Mouse (Mus musculus) CH12.LX (cell line): ENCODE measurements around the gene Dtnbp1. TPM values are rescaled to one million over a fixed set of nuclear protein-coding genes. Genes with fewer than 3 reads are reported as not detected.

Experiments used
- DNase-seq: peaks from one replicate; pipeline ENCODE4 v3.0.0-alpha.2; 2013; ENCODE audit errors: extremely low read depth
- H3K27ac ChIP-seq: 2 replicates; pipeline ENCODE4 v1.5.1; 2012; ENCODE audit warnings: low read depth, mild to moderate bottlenecking, control low read depth, moderate library complexity; ENCODE audit not compliant: insufficient read depth
- H3K27me3 ChIP-seq: replicated peaks from 2 replicates; pipeline ENCODE3; 2012; ENCODE audit warnings: inconsistent platforms
- H3K36me3 ChIP-seq, 2 experiments: replicated peaks in 1 of 2; 2 replicates each; pipeline versions ENCODE3 to v1.6.1; 2012; ENCODE audit warnings: inconsistent platforms in 1 of 2, low read length in 1 of 2, mild to moderate bottlenecking in 1 of 2, mixed read lengths in 1 of 2, moderate library complexity in 1 of 2; ENCODE audit not compliant: control insufficient read depth in 1 of 2, insufficient read depth in 1 of 2
- H3K4me1 ChIP-seq, 2 experiments: 2 replicates each; pipeline ENCODE4 v1.6.1; 2012; ENCODE audit warnings: inconsistent platforms in 1 of 2, moderate library complexity in 1 of 2; ENCODE audit not compliant: insufficient read depth in 2 of 2, control insufficient read depth in 1 of 2
- H3K4me2 ChIP-seq: 2 replicates; pipeline ENCODE4 v1.6.1; 2012; ENCODE audit warnings: low read depth, mild to moderate bottlenecking, control low read depth; ENCODE audit not compliant: poor library complexity, insufficient read depth, severe bottlenecking
- H3K4me3 ChIP-seq, 3 experiments: fragments of 150-350 bp in 1 of 3; sonication (generic) in 1 of 3; replicated peaks in 1 of 3; 2 replicates each; pipeline versions ENCODE3 to v1.5.1; 2011 to 2012; ENCODE audit warnings: low read depth in 2 of 3, low read length in 2 of 3, mild to moderate bottlenecking in 2 of 3, moderate library complexity in 2 of 3, control low read depth in 1 of 3, improper control_type of control experiment in 1 of 3, inconsistent platforms in 1 of 3, mixed read lengths in 1 of 3; ENCODE audit not compliant: poor library complexity in 1 of 3
- H3K79me2 ChIP-seq: replicated peaks from 2 replicates; pipeline ENCODE4 v1.6.1; 2012; ENCODE audit warnings: mild to moderate bottlenecking, moderate library complexity; ENCODE audit not compliant: control insufficient read depth, poor library complexity, insufficient read depth, severe bottlenecking; ENCODE audit errors: extremely low read depth
- H3K9ac ChIP-seq: 2 replicates; pipeline ENCODE4 v1.6.1; 2012; ENCODE audit warnings: low read depth, mild to moderate bottlenecking, control low read depth, moderate library complexity; ENCODE audit not compliant: insufficient read depth
- H3K9me3 ChIP-seq: replicated peaks from 2 replicates; pipeline ENCODE3; 2012; ENCODE audit warnings: low read length, inconsistent platforms, mixed read lengths
- BHLHE40 ChIP-seq: IDR thresholded peaks from 2 replicates; pipeline ENCODE4 v1.6.1; 2011; ENCODE audit warnings: mild to moderate bottlenecking, low read depth, low read length, improper control_type of control experiment
- CHD1 ChIP-seq: IDR thresholded peaks from 2 replicates; pipeline ENCODE4 v1.6.1; 2012; ENCODE audit warnings: low read depth, low read length, improper control_type of control experiment, inconsistent platforms
- ELF1 ChIP-seq: IDR thresholded peaks from 2 replicates; pipeline ENCODE4 v1.6.1; 2014; ENCODE audit warnings: low read depth, mild to moderate bottlenecking, inconsistent platforms, low read length, improper control_type of control experiment
- ETS1 ChIP-seq: conservative IDR thresholded peaks from 2 replicates; pipeline ENCODE4 v1.6.1; 2012; ENCODE audit warnings: low read depth, mild to moderate bottlenecking, inconsistent platforms, low read length, improper control_type of control experiment, moderate library complexity
- GABPA ChIP-seq: IDR thresholded peaks from 2 replicates; pipeline ENCODE4 v1.6.1; 2012; ENCODE audit warnings: low read depth, low read length, improper control_type of control experiment, inconsistent platforms; ENCODE audit not compliant: insufficient replicate concordance
- HCFC1 ChIP-seq: IDR thresholded peaks from 2 replicates; pipeline ENCODE4 v1.6.1; 2012; ENCODE audit warnings: low read depth, mild to moderate bottlenecking, inconsistent platforms, low read length, improper control_type of control experiment
- IRF4 ChIP-seq: IDR thresholded peaks from 2 replicates; pipeline ENCODE4 v1.6.1; 2014; ENCODE audit warnings: low read depth, mild to moderate bottlenecking, inconsistent platforms, low read length, improper control_type of control experiment
- KAT2A ChIP-seq: IDR thresholded peaks from 2 replicates; pipeline ENCODE4 v1.6.1; 2012; ENCODE audit warnings: low read length, improper control_type of control experiment, inconsistent platforms; ENCODE audit not compliant: insufficient replicate concordance
- MAX ChIP-seq: IDR thresholded peaks from 2 replicates; pipeline ENCODE4 v1.6.1; 2011; ENCODE audit warnings: low read length, improper control_type of control experiment
- RCOR1 ChIP-seq: conservative IDR thresholded peaks from 2 replicates; pipeline ENCODE4 v1.6.1; 2012; ENCODE audit warnings: low read depth, mild to moderate bottlenecking, inconsistent platforms, low read length, improper control_type of control experiment
- SMC3 ChIP-seq: IDR thresholded peaks from 2 replicates; pipeline ENCODE4 v1.6.1; 2011; ENCODE audit warnings: low read depth, low read length, improper control_type of control experiment
- TBP ChIP-seq: conservative IDR thresholded peaks from 2 replicates; pipeline ENCODE4 v1.6.1; 2011; ENCODE audit warnings: low read depth, low read length, improper control_type of control experiment
- TCF12 ChIP-seq: IDR thresholded peaks from 2 replicates; pipeline ENCODE4 v1.6.1; 2014; ENCODE audit warnings: low read depth, mild to moderate bottlenecking, inconsistent platforms, low read length, improper control_type of control experiment
- ZMIZ1 ChIP-seq: IDR thresholded peaks from 2 replicates; pipeline ENCODE4 v1.6.1; 2012; ENCODE audit warnings: low read depth, mild to moderate bottlenecking, inconsistent platforms, low read length, improper control_type of control experiment
- ZNF384 ChIP-seq: IDR thresholded peaks from 2 replicates; pipeline ENCODE4 v1.6.1; 2012; ENCODE audit warnings: low read depth, low read length, improper control_type of control experiment, inconsistent platforms
- dilution Hi-C: fragments of 300-500 bp; cut with MboI; formaldehyde crosslinking; loops from 2 replicates; pipeline ENCODE4 v1.14.3; 2020; ENCODE audit warnings: low sequenced_read_pairs; ENCODE audit not compliant: extremely low pct_unique_long_range_greater_than_20kb, extremely low pct_ligation_motif_present
- in situ Hi-C: fragments of 300-500 bp; cut with MboI; formaldehyde crosslinking; loops from 3 replicates; pipeline ENCODE4 v1.14.3; 2019; ENCODE audit warnings: low sequenced_read_pairs, low pct_ligation_motif_present, low pct_unique_long_range_greater_than_20kb, mixed read lengths
- polyA plus RNA-seq: library from polyadenylated mRNA; unstranded; fragments of >175 nt; gene quantifications from 2 replicates; pipeline ENCODE4 v1.2.1, GENCODE M21; 2012; ENCODE audit warnings: low read depth; ENCODE audit not compliant: insufficient read length
- total RNA-seq, 2 experiments: library from RNA; depleted of rRNA; stranded (reverse); fragments of 300-350 nt in 1 of 2; fragments of >200 nt in 1 of 2; gene quantifications; 2 replicates each; pipeline ENCODE4 v1.2.3; 2012 to 2014

The Dtnbp1 gene
- total and polyA plus RNA-seq, 3 experiments, result 32.4 to 69.2 (median 35.9) TPM

DNA sequence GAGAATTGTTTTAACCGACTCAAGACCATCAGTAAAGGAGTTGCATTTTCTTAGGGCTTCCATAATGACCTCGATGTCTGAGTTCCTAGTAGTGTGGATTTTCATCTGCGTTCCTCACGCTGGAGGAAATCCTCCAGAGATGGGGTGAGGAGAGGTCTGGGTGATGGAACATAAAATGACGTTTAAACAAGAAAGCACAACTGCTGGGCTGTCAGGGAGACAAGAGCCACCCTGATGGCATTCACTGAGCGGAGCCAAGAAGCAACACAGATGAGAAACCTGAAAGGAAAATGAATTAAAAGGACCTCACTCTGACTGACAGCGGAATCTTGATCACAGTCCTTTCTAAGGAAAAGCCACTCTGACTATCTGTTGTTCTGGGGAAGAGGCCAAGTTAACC is 68.4 kb downstream of the Dtnbp1 start:
- Histone ChIP-seq H3K27ac (no peak overlapping the region), H3K9ac (no peak overlapping the region), H3K27me3 (no peaks in the 10 kb centered on the region), H3K4me2 (no peak overlapping the region), H3K9me3 (no peaks in the 10 kb centered on the region), H3K79me2 (no peaks in the 10 kb centered on the region), H3K36me3 (peaks cover 9 to 63% of the 10 kb centered on the region in 2 experiments), H3K4me3 (no peak overlapping the region), H3K4me1 (peaks cover 10 to 19% of the 10 kb centered on the region in 2 experiments)
- no peak for DNase-seq
- in situ Hi-C loops (no loop called here), dilution Hi-C loops (no loop called here)
- TF ChIP-seq ZNF384, result no peak
- TF ChIP-seq SMC3, result no peak

GRCm38 (mm10) chr13:44932307-44933264 is 69.4 kb downstream of the Dtnbp1 start:
- Histone ChIP-seq H3K9me3 (no peaks in the 10 kb centered on the region), H3K27me3 (no peaks in the 10 kb centered on the region), H3K79me2 (no peaks in the 10 kb centered on the region), H3K36me3 (peaks cover 9 to 70% of the 10 kb centered on the region in 2 experiments), H3K4me3 (no peak overlapping the region), H3K4me2 (no peak overlapping the region), H3K27ac (no peak overlapping the region), H3K9ac (no peak overlapping the region), H3K4me1 (peaks cover 3 to 9% of the 10 kb centered on the region in 2 experiments; a peak in 3 of 4 replicates)
- dilution Hi-C loops, result no loop called here
- TF ChIP-seq IRF4, result no peak
- no peak for TF ChIP-seq HCFC1
- TF ChIP-seq ETS1, result no peak
- TF ChIP-seq KAT2A, result no peak
- TF ChIP-seq ELF1, result no peak
- TF ChIP-seq ZMIZ1, result no peak
- no peak for TF ChIP-seq TCF12
- TF ChIP-seq BHLHE40, result no peak
- TF ChIP-seq GABPA, result no peak
- TF ChIP-seq TBP, result no peak
- TF ChIP-seq CHD1, result no peak
- no peak for TF ChIP-seq RCOR1
- no peak for TF ChIP-seq MAX
- DNase-seq, result no peak
- in situ Hi-C loops, result no loop called here
